Mouse (Mus musculus) intestine, embryonic 16.5 days (tissue): ENCODE results near the gene Med27. TPM values are rescaled to one million over a fixed set of nuclear protein-coding genes. Genes with fewer than 3 reads are reported as not detected.
A peak's percentile ranks its signal among the peaks of the same experiment; 100 is the strongest.

Experiments used
- ATAC-seq: fragments of 200-750 bp; cut with Nextera tagmentation; 2 replicates; pipeline ENCODE4 v1.8.0; 2017; ENCODE audit warnings: moderate TSS enrichment, moderate library complexity
- H3K27ac ChIP-seq: fragments of 300-500 bp; sonication (generic); 2 replicates; pipeline ENCODE4 v1.5.1; 2014; ENCODE audit warnings: mild to moderate bottlenecking, low read length
- H3K27me3 ChIP-seq: fragments of 300-500 bp; sonication (generic); replicated peaks from 2 replicates; pipeline ENCODE4 v1.6.1; 2014; ENCODE audit warnings: low read length, control low read depth, mixed read lengths; ENCODE audit not compliant: control insufficient read depth, insufficient read depth
- H3K36me3 ChIP-seq: fragments of 300-500 bp; sonication (generic); 2 replicates; pipeline ENCODE4 v1.6.1; 2014; ENCODE audit warnings: low read length, control low read depth; ENCODE audit not compliant: control insufficient read depth, insufficient read depth
- H3K4me1 ChIP-seq: fragments of 300-500 bp; sonication (generic); 2 replicates; pipeline ENCODE4 v1.6.1; 2014; ENCODE audit warnings: low read length, control low read depth, mixed read lengths; ENCODE audit not compliant: control insufficient read depth, insufficient read depth
- H3K4me2 ChIP-seq: fragments of 300-500 bp; sonication (generic); 2 replicates; pipeline ENCODE4 v1.6.1; 2014; ENCODE audit warnings: low read depth, low read length, control low read depth
- H3K4me3 ChIP-seq: fragments of 300-500 bp; sonication (generic); 2 replicates; pipeline ENCODE4 v1.5.1; 2014; ENCODE audit warnings: mild to moderate bottlenecking, low read length
- H3K9ac ChIP-seq: fragments of 300-500 bp; sonication (generic); 2 replicates; pipeline ENCODE4 v1.6.1; 2014; ENCODE audit warnings: low read depth, low read length
- H3K9me3 ChIP-seq: fragments of 300-500 bp; sonication (generic); 2 replicates; pipeline ENCODE4 v1.6.1; 2016; ENCODE audit warnings: low read length, control low read depth; ENCODE audit not compliant: control insufficient read depth
- WGBS: fragments of 180-500 bp; shearing (Covaris S2); extraction: QIAGEN DNeasy Blood & Tissue Kit; methylation state at CpG from one replicate; pipeline ENCODE4 v1.1.7; 2014; 5-methylcytosine and 5-hydroxymethylcytosine counted together
- polyA plus RNA-seq: library from polyadenylated mRNA; unstranded; fragments of >200 nt; fragmentation: Nextera tagmentation; extraction: Ambion mirVana; gene quantifications from 2 replicates; pipeline ENCODE4 v1.2.1, GENCODE M21; 2015

Gene Med27
- polyA plus RNA-seq, 1 experiment from 2014 or later = 41.4 TPM

DNA sequence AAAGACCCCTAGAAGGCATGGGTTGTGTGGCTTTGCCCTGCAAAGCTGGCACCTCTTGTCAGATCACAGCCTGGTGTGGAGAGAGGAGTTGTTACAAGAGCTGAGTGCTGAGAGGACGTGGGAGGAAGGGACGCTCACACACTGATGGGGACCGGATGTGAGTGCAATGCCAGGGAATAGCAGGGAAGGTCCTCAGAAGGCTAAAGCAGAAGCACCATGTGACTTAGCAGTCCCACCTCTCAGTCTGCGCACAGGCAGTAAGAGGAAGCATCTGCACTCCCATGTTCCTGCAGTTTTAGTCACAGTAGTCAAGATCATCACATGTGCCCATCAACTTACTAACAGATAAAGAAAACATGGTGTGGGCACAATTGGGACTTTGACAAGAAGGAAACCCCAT is 119.8 kb downstream of the Med27 start:
- 75% methylated on average over 4 of the region's 4 CpGs for WGBS
- H3K9ac ChIP-seq = no peak overlapping the region
- no peaks in the 10 kb centered on the region for H3K9me3 ChIP-seq
- no peak for ATAC-seq
- no peak overlapping the region for H3K27ac ChIP-seq
- H3K4me3 ChIP-seq = no peak overlapping the region
- no peaks in the 10 kb centered on the region for H3K36me3 ChIP-seq
- no peak overlapping the region for H3K4me2 ChIP-seq
- no peaks in the 10 kb centered on the region for H3K27me3 ChIP-seq
- H3K4me1 ChIP-seq = peaks cover 18% of the 10 kb centered on the region

DNA sequence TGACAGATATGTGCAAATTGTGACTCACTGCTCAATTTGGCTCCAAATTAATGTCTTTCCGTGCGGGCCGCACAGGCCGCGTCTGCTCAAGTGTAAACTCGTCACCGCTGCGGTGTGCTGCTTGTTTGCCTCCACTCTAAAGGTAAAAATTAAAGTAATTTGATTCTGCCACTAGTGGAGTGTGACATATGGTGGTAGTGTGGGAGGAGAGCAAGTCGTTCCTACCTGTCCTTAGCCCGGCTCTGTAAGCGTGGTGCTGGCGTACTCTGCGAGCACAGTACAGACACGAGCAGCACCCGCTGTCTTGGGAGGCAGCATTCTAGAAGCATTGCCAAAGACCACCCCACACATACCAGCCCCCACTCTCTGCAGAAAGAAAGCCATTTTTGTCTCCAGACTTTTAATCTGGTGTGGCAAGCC is 121.9 kb downstream of the Med27 start:
- Histone ChIP-seq H3K4me1 (peaks cover 11% of the 10 kb centered on the region), H3K4me2 (no peak overlapping the region), H3K9ac (no peak overlapping the region), H3K27ac (no peak overlapping the region), H3K9me3 (no peaks in the 10 kb centered on the region), H3K27me3 (no peaks in the 10 kb centered on the region), H3K4me3 (no peak overlapping the region), H3K36me3 (no peaks in the 10 kb centered on the region)
- ATAC-seq = no peak
- 64% methylated on average over 15 of the region's 15 CpGs for WGBS

DNA sequence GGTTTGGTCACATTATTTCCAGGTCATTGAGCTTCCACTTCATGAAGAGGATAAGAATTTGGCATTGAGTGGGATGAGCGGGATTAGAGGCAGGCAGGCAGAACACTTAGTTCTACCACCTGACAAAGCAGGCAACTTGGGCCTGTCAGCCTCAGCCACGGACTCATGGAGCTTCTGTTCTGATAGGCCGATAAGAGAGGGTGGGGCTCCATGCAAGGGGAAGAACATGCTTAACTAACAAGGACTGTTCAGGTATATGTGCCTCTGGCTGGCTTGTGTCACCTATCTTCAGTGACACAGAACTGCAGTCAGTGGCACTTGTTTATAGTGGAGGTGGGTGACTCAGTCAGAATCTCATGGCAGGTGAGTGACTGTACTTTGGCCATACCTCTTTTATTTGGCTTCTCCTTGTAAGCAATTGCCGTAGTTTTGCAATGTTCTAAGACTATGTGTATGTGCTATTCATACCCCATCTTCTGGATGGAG is 126.4 kb downstream of the Med27 start:
- Histone ChIP-seq H3K9ac (no peak overlapping the region), H3K4me3 (no peak overlapping the region), H3K27ac (no peak overlapping the region), H3K4me2 (no peak overlapping the region), H3K9me3 (no peaks in the 10 kb centered on the region), H3K27me3 (no peaks in the 10 kb centered on the region), H3K4me1 (0 out of 2 replicates have a peak, but pooled peaks cover 4% of the 10 kb centered on the region), H3K36me3 (no peaks in the 10 kb centered on the region)
- ATAC-seq = peak; percentile 65
- WGBS = 80% methylated on average over 4 of the region's 4 CpGs

DNA sequence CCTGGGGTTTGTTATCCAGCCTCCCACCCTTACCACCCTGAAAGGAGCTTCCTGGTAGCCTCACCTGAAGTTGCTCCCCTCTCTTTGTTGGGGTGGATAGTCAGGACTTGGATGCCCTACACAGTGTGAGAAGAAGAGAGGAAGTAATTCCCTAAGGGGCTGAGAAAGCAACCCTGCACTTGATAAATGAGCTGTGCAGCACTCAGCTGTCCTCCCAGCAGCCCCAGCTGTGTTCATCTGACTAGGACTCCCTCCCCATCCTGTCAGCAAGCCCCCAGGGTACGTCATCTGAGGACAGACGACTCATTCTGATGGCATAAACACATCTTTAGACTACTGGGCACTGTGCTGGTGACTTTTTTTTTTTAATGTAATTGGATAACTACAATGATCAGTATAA is 127.3 kb downstream of the Med27 start:
- Histone ChIP-seq H3K4me1 (no peaks in the 10 kb centered on the region), H3K4me2 (no peak overlapping the region), H3K9ac (no peak overlapping the region), H3K27me3 (no peaks in the 10 kb centered on the region), H3K36me3 (no peaks in the 10 kb centered on the region), H3K9me3 (no peaks in the 10 kb centered on the region), H3K4me3 (no peak overlapping the region), H3K27ac (no peak overlapping the region)
- 31% methylated on average over 2 of the region's 2 CpGs for WGBS
- ATAC-seq = no peak

DNA sequence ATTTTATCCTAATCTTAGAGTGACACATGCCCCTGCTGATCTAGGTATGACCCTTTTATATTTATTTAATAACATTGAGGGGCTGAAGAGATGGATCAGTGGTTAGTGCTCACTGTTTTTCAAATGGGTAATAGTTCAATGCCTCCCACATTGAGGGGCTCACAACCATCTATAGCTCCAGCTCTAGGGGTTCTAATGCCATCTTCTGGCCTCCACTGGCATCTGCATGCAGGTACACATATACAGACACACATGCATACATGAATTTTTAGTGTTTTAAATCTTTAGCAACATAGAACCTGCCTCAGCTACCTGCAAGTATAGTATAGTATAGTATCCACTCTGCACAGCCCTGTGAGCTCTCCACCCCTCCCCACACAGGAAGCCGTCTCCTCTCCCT is 130.1 kb downstream of the Med27 start:
- Histone ChIP-seq H3K9ac (no peak overlapping the region), H3K27me3 (no peaks in the 10 kb centered on the region), H3K36me3 (no peaks in the 10 kb centered on the region), H3K9me3 (no peaks in the 10 kb centered on the region), H3K27ac (no peak overlapping the region), H3K4me2 (no peak overlapping the region), H3K4me1 (no peaks in the 10 kb centered on the region), H3K4me3 (no peak overlapping the region)
- WGBS = 88% methylated on average over 1 of the region's 1 CpGs
- no peak for ATAC-seq

DNA sequence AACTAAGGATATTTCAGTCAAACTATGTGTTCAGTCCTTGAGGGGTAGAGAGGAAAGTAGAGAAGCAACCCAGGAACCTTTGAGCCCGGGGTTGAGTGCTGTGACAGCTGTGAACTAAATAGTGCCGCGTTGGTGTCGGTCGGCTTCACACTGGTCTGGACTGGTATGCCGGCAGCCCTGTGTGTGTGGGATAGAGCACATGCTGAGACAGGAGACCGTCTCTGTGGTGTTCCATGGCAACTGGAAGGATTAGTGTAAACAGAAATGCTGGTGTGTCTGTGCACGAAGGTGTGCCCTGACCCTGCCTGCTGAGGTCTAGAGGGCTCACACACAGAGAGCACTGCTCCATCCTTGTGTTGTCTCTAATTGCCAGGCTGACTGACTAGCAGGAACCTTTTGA is 135.2 kb downstream of the Med27 start:
- no peak overlapping the region for H3K27ac ChIP-seq
- no peak; the same call in 1 of the 2 replicates for ATAC-seq
- no peaks in the 10 kb centered on the region for H3K27me3 ChIP-seq
- no peak overlapping the region for H3K9ac ChIP-seq
- H3K4me3 ChIP-seq = no peak overlapping the region
- H3K9me3 ChIP-seq = no peaks in the 10 kb centered on the region
- 43% methylated on average over 8 of the region's 8 CpGs for WGBS
- no peak overlapping the region for H3K4me2 ChIP-seq
- peaks cover 20% of the 10 kb centered on the region for H3K4me1 ChIP-seq
- no peaks in the 10 kb centered on the region for H3K36me3 ChIP-seq

DNA sequence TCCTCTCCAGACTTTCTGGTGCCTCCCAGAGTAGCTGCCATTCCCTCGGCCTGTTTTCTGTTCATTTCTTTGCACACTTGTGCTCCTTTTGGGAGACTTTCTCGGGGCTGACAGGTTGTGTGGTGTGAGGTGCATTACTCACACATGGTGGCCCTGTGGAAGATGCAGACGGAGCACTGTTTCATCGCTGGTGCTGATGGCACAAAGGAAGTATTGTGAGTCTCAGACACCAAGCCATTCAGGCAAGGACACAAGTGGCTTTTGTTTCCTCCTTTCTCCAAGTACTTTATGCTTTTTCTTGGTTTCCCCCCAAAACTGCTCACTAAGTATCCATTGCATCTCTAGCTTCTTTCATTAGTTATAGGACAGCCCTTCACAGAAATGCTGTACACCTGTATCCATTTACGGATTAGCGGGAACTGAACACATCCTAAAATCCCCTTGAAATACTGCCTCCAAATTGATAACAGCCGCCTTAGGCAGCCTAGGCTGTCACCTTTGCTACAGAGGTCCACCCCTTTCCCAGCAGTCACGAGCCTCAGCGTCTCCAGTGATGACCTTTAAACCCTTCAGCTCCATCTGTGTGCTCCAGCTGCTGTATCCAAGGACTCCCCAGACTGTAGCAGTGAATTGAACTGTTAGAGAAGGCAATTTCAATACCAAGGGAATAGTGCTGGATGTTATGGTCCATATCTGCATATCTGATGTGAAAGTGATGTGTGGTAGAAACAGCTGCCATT is 136.5 kb downstream of the Med27 start:
- Histone ChIP-seq H3K9ac (no peak overlapping the region), H3K27ac (0 out of 2 replicates have a peak overlapping the region, but pooled peaks have one; percentile 38), H3K4me1 (peaks cover 20% of the 10 kb centered on the region), H3K4me2 (no peak overlapping the region), H3K9me3 (no peaks in the 10 kb centered on the region), H3K27me3 (no peaks in the 10 kb centered on the region), H3K36me3 (no peaks in the 10 kb centered on the region), H3K4me3 (no peak overlapping the region)
- peak; percentile 90 for ATAC-seq
- WGBS = 52% methylated on average over 9 of the region's 9 CpGs

DNA sequence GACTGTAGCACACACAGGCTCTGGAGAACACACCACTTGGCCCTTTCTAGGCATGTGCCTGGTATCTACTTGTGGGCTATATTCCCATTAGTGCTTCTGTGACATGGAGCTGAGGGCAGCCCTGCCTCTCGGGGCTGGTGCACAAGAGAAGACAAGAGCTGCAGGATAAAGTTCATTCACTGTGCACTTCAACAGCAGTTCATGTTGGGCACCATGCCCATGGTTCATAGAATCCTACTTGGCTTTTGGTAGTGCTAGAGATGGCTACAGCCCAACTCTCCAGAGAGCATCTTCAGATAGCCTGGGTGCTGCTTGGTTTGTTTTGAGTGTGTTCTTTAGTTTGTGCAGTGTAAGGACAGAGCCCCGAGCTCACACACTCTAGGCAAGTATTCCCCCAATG is 138.9 kb downstream of the Med27 start:
- H3K4me1 ChIP-seq = peaks cover 20% of the 10 kb centered on the region
- no peaks in the 10 kb centered on the region for H3K27me3 ChIP-seq
- ATAC-seq = no peak
- H3K27ac ChIP-seq = no peak overlapping the region
- no peaks in the 10 kb centered on the region for H3K9me3 ChIP-seq
- 88% methylated on average over 2 of the region's 2 CpGs for WGBS
- H3K9ac ChIP-seq = no peak overlapping the region
- no peak overlapping the region for H3K4me3 ChIP-seq
- no peaks in the 10 kb centered on the region for H3K36me3 ChIP-seq
- no peak overlapping the region for H3K4me2 ChIP-seq

DNA sequence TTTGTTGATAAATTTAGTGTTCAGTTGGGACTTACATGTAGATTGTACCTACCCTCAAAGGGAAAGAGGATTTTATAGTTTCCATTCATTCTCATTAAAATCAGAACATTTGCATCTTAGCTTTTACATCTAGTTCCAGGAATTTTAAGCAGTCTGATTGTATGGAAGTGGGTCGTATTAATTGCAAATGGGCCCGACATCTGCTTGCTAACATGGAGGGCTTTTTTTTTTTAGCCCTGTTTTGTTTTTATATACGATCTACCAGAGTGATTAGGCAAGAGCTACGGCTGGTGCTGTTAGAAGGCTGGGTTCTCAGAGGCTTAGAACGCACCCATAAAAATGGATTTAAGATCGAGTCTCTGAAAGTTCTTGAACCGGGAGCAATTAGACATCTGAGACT is 139.9 kb downstream of the Med27 start:
- Histone ChIP-seq H3K27me3 (no peaks in the 10 kb centered on the region), H3K4me1 (peaks cover 20% of the 10 kb centered on the region), H3K9me3 (no peaks in the 10 kb centered on the region), H3K36me3 (no peaks in the 10 kb centered on the region), H3K27ac (no peak overlapping the region), H3K4me3 (no peak overlapping the region), H3K4me2 (no peak overlapping the region), H3K9ac (no peak overlapping the region)
- WGBS = 73% methylated on average over 7 of the region's 7 CpGs
- no peak for ATAC-seq

DNA sequence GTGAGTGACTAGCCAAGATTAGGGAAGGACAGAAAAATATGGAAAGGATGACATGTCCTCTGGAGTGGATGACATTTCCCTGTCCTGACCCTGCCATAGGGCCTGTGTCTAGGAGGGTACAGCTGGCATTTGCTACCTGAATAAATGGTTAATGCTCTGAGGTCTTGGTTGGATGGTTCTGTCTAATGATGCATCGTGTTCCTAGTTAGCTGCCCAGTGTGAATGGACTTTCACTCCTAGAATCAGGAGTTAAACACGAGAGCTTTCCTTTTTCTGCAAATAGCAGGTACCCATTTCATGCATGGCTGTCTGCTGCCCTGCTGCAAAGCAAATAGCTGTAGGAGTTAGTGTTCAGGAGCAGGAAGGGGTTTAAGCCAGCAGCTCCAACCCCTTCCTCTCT is 141.0 kb downstream of the Med27 start:
- Histone ChIP-seq H3K27me3 (no peaks in the 10 kb centered on the region), H3K9ac (no peak overlapping the region), H3K4me1 (peaks cover 15% of the 10 kb centered on the region), H3K4me3 (no peak overlapping the region), H3K36me3 (no peaks in the 10 kb centered on the region), H3K4me2 (no peak overlapping the region), H3K27ac (no peak overlapping the region), H3K9me3 (no peaks in the 10 kb centered on the region)
- WGBS = 85% methylated on average over 2 of the region's 2 CpGs
- ATAC-seq = no peak
